Mouse (Mus musculus) kidney, adult 2 months (tissue): ENCODE measurements at regions not wholly inside any gene's neighbourhood (a gene's known extent, or its start where the extent isn't known, plus 50 kb on each side); places are given as distances from the start of the nearest gene placed in this dataset.

ENCODE experiments used
- CTCF ChIP-seq: fragments of 200-500 bp; conservative IDR thresholded peaks from 2 replicates; pipeline ENCODE4 v1.5.1; 2011; ENCODE audit warnings: low read depth, mild to moderate bottlenecking, control low read depth, low read length, moderate library complexity, mixed read lengths; ENCODE audit not compliant: insufficient read depth, insufficient read length
- POLR2A ChIP-seq: fragments of 200-500 bp; IDR thresholded peaks from one replicate; pipeline ENCODE4 v1.6.1; 2011; ENCODE audit warnings: low read depth, low read length, control low read depth

DNA sequence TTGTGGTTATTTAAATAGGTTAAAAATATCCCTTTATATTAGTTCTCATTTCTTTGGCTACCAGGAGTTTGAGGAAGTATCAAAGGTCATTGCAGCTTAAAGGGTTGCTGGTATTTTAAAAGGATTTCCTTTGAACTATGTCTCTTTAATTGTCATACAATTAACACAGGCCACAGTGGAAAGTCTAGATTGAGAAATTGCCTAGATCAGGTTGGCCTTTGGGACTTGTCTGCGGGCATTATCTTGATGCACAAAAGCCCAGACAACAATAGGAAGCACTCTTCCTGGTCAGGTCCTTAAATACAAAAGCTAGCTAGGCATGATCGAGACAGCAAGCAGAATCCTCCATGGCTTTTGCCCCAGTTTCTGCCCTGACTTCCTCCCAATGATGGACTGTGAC lies 398.0 kb downstream of the Fam84a start:
- no peak for TF ChIP-seq POLR2A
- TF ChIP-seq CTCF = no peak
